In genomic region chr13:98944620-98945081, GRCm38 (mm10) we compare ENCODE assay signal across 9 mouse cellular contexts. TPM values are rescaled to one million over a fixed set of nuclear protein-coding genes. Genes with fewer than 3 reads are reported as not detected.
DNase-seq lines count a peak whose midpoint lies in the region; ATAC-seq and TF ChIP-seq lines count a peak whose summit lies in the region.
"Had no signal": no experiment of that assay in that cellular context is flagged by ENCODE, and none has a peak within 500 bp of the region (broad histone marks: within the 10 kb centered on the region; RNA-seq: fewer than 3 reads in every experiment).

No protein-coding gene starts in this region.

- no peak overlapping the region for H3K27ac ChIP-seq in heart, embryonic 12.5 days (ENCODE audit: poor library complexity, severe bottlenecking)
- H3K27ac ChIP-seq in cortical plate, adult 2 months (ENCODE audit: insufficient read depth, low read length), result no peak overlapping the region; the same call in none of the 2 replicates
- H3K27ac ChIP-seq in small intestine, adult 2 months (ENCODE audit: insufficient read depth, low read depth, low read length), result peak overlapping the region; percentile 77
- H3K27ac ChIP-seq in forebrain, embryonic 13.5 days, result no peak overlapping the region
- H3K27ac ChIP-seq: hindbrain, embryonic 15.5 days had no signal

- no peaks in the 10 kb centered on the region for H3K27me3 ChIP-seq in heart, embryonic 12.5 days (replicated peaks)
- no peaks in the 10 kb centered on the region for H3K27me3 ChIP-seq in small intestine, adult 2 months (ENCODE audit: control insufficient read depth, insufficient read depth, low read length)
- no peaks in the 10 kb centered on the region for H3K27me3 ChIP-seq in forebrain, embryonic 13.5 days
- H3K27me3 ChIP-seq: hindbrain, embryonic 15.5 days had no signal

- no peak for TF ChIP-seq POLR2A in cortical plate, adult 2 months (IDR thresholded peaks at IDR 0.05; ENCODE audit: extremely low read depth, insufficient read depth, low read length)
- no peak for TF ChIP-seq POLR2A in small intestine, adult 2 months (IDR thresholded peaks at IDR 0.05; ENCODE audit: low read depth, low read length)

- H3K4me2 ChIP-seq in heart, embryonic 12.5 days, result no peak overlapping the region
- H3K4me2 ChIP-seq in forebrain, embryonic 13.5 days, result no peak overlapping the region
- H3K4me2 ChIP-seq: hindbrain, embryonic 15.5 days had no signal

- no peak overlapping the region for H3K4me3 ChIP-seq in heart, embryonic 12.5 days
- H3K4me3 ChIP-seq in cortical plate, adult 2 months (ENCODE audit: insufficient read depth, low read length), result peak overlapping the region; percentile 29; the same call in 1 of the 2 replicates
- H3K4me3 ChIP-seq in small intestine, adult 2 months (ENCODE audit: low read depth, low read length), result no peak overlapping the region
- H3K4me3 ChIP-seq in forebrain, embryonic 13.5 days, result no peak overlapping the region
- H3K4me3 ChIP-seq: hindbrain, embryonic 15.5 days had no signal

- ATAC-seq in heart, embryonic 12.5 days (ENCODE audit: insufficient number of reproducible peaks, low FRiP score), result no peak
- no peak for ATAC-seq in forebrain, embryonic 13.5 days

- no peak for TF ChIP-seq CTCF in cortical plate, adult 2 months (IDR thresholded peaks at IDR 0.05; ENCODE audit: extremely low read depth, insufficient read depth, low read length)
- TF ChIP-seq CTCF in small intestine, adult 2 months (IDR thresholded peaks at IDR 0.05; ENCODE audit: extremely low read depth, insufficient read length, insufficient replicate concordance, low read depth, low read length), result no peak

- WGBS in heart, embryonic 12.5 days, result 74% methylated on average over 7 of the region's 7 CpGs
- WGBS in small intestine, adult 2 months, result 1% methylated on average over 7 of the region's 7 CpGs
- 85% methylated on average over 7 of the region's 7 CpGs for WGBS in forebrain, embryonic 13.5 days

- peaks cover 7% of the 10 kb centered on the region for H3K4me1 ChIP-seq in heart, embryonic 12.5 days (replicated peaks)
- H3K4me1 ChIP-seq in cortical plate, adult 2 months (ENCODE audit: control insufficient read depth, insufficient read depth, low read length), result peaks cover 2% of the 10 kb centered on the region; the same call in 1 of the 2 replicates
- peaks cover 13% of the 10 kb centered on the region for H3K4me1 ChIP-seq in small intestine, adult 2 months (ENCODE audit: control insufficient read depth, insufficient read depth, insufficient read length, low read length)
- H3K4me1 ChIP-seq in forebrain, embryonic 13.5 days, result no peaks in the 10 kb centered on the region
- H3K4me1 ChIP-seq: hindbrain, embryonic 15.5 days had no signal

- no peaks in the 10 kb centered on the region for H3K9me3 ChIP-seq in heart, embryonic 12.5 days (replicated peaks)
- H3K9me3 ChIP-seq in forebrain, embryonic 13.5 days (replicated peaks), result no peaks in the 10 kb centered on the region
- H3K9me3 ChIP-seq: hindbrain, embryonic 15.5 days had no signal

- no peaks in the 10 kb centered on the region for H3K36me3 ChIP-seq in heart, embryonic 12.5 days
- no peaks in the 10 kb centered on the region for H3K36me3 ChIP-seq in small intestine, adult 2 months (ENCODE audit: control insufficient read depth, insufficient read depth, low read length)
- H3K36me3 ChIP-seq in forebrain, embryonic 13.5 days (ENCODE audit: poor library complexity, severe bottlenecking), result no peaks in the 10 kb centered on the region
- H3K36me3 ChIP-seq: hindbrain, embryonic 15.5 days had no signal

- peak; percentile 45 to 58 for DNase-seq in heart, adult 18-20 months
- DNase-seq in kidney, postnatal 36 days, result peak; percentile 67 to 80
- no peak for DNase-seq in embryo, embryonic 10.5 days (ENCODE audit: low spot score)
- no peak for DNase-seq in urinary bladder, postnatal 25 days (ENCODE audit: low spot score)

- H3K9ac ChIP-seq in heart, embryonic 12.5 days, result no peak overlapping the region
- no peak overlapping the region for H3K9ac ChIP-seq in forebrain, embryonic 13.5 days
- H3K9ac ChIP-seq: hindbrain, embryonic 15.5 days had no signal

RNA-seq across cellular contexts. Expression of gene Tnpo1, which starts 18.5 kb away (rescaled TPM):
- 10 to 100 TPM; 59.2 to 70.0 TPM for total RNA-seq in heart, adult 18-20 months (2021)
- 54.1 and 58.0 TPM in 2 replicates for polyA plus RNA-seq in heart, embryonic 12.5 days (2016; fragmentation: Nextera tagmentation; extraction: Ambion mirVana)
- polyA plus RNA-seq in cortical plate, adult 2 months (2012; rRNA removed), result 24.9 and 25.1 TPM in 2 replicates
- polyA plus RNA-seq in small intestine, adult 2 months (2012; rRNA removed), result 5.2 and 10.7 TPM in 2 replicates
- 62.6 and 74.6 TPM in 2 replicates for polyA plus RNA-seq in forebrain, embryonic 13.5 days (2015; fragmentation: Nextera tagmentation; extraction: Ambion mirVana)

RNA-seq across cellular contexts. Expression of gene 1700024P04Rik, which starts 39.7 kb away (rescaled TPM):
- total RNA-seq in heart, adult 18-20 months (2021), result not detected
- not detected in 2 replicates for polyA plus RNA-seq in heart, embryonic 12.5 days (2016; fragmentation: Nextera tagmentation; extraction: Ambion mirVana)
- not detected in 2 replicates for polyA plus RNA-seq in cortical plate, adult 2 months (2012; rRNA removed)
- polyA plus RNA-seq in small intestine, adult 2 months (2012; rRNA removed), result not detected in 2 replicates
- not detected in 2 replicates for polyA plus RNA-seq in forebrain, embryonic 13.5 days (2015; fragmentation: Nextera tagmentation; extraction: Ambion mirVana)
- polyA plus RNA-seq: hindbrain, embryonic 15.5 days had no signal

Comparison
In these comparisons a context has a peak if more than half of its experiments do, and no peak if none do; other contexts are left out.
1. DNase-seq: peak in heart, adult 18-20 months (2 of 2) and kidney, postnatal 36 days (2 of 2); none in embryo, embryonic 10.5 days (single experiment) and urinary bladder, postnatal 25 days (single experiment).